In genomic region chr7:50924102-50925011, GRCm38 (mm10) we compare ENCODE assay signal across 23 mouse cellular contexts.
DNase-seq lines count a peak whose midpoint lies in the region; ATAC-seq lines count a peak whose summit lies in the region.
"Had no signal": no experiment of that assay in that cellular context is flagged by ENCODE, and none has a peak within 500 bp of the region (broad histone marks: within the 10 kb centered on the region; RNA-seq: fewer than 3 reads in every experiment).

No protein-coding gene starts in this region.

- no peaks in the 10 kb centered on the region for H3K36me3 ChIP-seq in neural tube, embryonic 12.5 days
- no peaks in the 10 kb centered on the region for H3K36me3 ChIP-seq in neural tube, embryonic 15.5 days
- H3K36me3 ChIP-seq in hindbrain, embryonic 16.5 days (ENCODE audit: control insufficient read depth, insufficient read depth, low read length) = no peaks in the 10 kb centered on the region
- no peaks in the 10 kb centered on the region for H3K36me3 ChIP-seq in liver, embryonic 12.5 days
- H3K36me3 ChIP-seq: heart, embryonic 15.5 days; kidney, embryonic 15.5 days; limb, embryonic 10.5 days had no signal

- ATAC-seq in neural tube, embryonic 12.5 days (ENCODE audit: low FRiP score, low read depth) = peak; percentile 69
- ATAC-seq in neural tube, embryonic 15.5 days (ENCODE audit: low FRiP score) = no peak
- peak; percentile 56; the same call in 1 of the 2 replicates for ATAC-seq in hindbrain, embryonic 16.5 days
- ATAC-seq in liver, embryonic 12.5 days = no peak
- ATAC-seq: activated CD4-positive, CD25-positive, alpha-beta regulatory T cell, adult 4 months; intestine, postnatal 0 days; Patski had no signal

- H3K4me1 ChIP-seq in neural tube, embryonic 12.5 days = peaks cover 11% of the 10 kb centered on the region; the same call in 1 of the 2 replicates
- H3K4me1 ChIP-seq in neural tube, embryonic 15.5 days = peaks cover 5% of the 10 kb centered on the region; the same call in 1 of the 2 replicates
- peaks cover 5% of the 10 kb centered on the region for H3K4me1 ChIP-seq in hindbrain, embryonic 16.5 days (ENCODE audit: control insufficient read depth, insufficient read depth, low read depth, low read length)
- H3K4me1 ChIP-seq in liver, embryonic 12.5 days = no peaks in the 10 kb centered on the region
- H3K4me1 ChIP-seq: heart, embryonic 15.5 days; kidney, embryonic 15.5 days; limb, embryonic 10.5 days had no signal

- no peaks in the 10 kb centered on the region for H3K27me3 ChIP-seq in neural tube, embryonic 12.5 days (replicated peaks)
- no peaks in the 10 kb centered on the region for H3K27me3 ChIP-seq in neural tube, embryonic 15.5 days (replicated peaks)
- H3K27me3 ChIP-seq in hindbrain, embryonic 16.5 days (replicated peaks; ENCODE audit: control insufficient read depth, insufficient read depth, low read length) = no peaks in the 10 kb centered on the region
- H3K27me3 ChIP-seq in liver, embryonic 12.5 days (replicated peaks) = no peaks in the 10 kb centered on the region
- H3K27me3 ChIP-seq: heart, embryonic 15.5 days; kidney, embryonic 15.5 days; Patski had no signal

- H3K4me2 ChIP-seq in neural tube, embryonic 12.5 days (replicated peaks) = no peak overlapping the region
- no peak overlapping the region for H3K4me2 ChIP-seq in neural tube, embryonic 15.5 days
- no peak overlapping the region for H3K4me2 ChIP-seq in hindbrain, embryonic 16.5 days (ENCODE audit: low read length)
- no peak overlapping the region for H3K4me2 ChIP-seq in liver, embryonic 12.5 days
- H3K4me2 ChIP-seq: heart, embryonic 15.5 days; kidney, embryonic 15.5 days had no signal

- H3K27ac ChIP-seq in neural tube, embryonic 12.5 days = no peak overlapping the region
- H3K27ac ChIP-seq in neural tube, embryonic 15.5 days (replicated peaks) = no peak overlapping the region
- no peak overlapping the region for H3K27ac ChIP-seq in hindbrain, embryonic 16.5 days (ENCODE audit: low read depth, low read length)
- H3K27ac ChIP-seq in liver, embryonic 12.5 days = no peak overlapping the region
- H3K27ac ChIP-seq: heart, embryonic 15.5 days; kidney, embryonic 15.5 days; left cerebral cortex, adult 2 months; limb, embryonic 10.5 days had no signal

- no peak overlapping the region for H3K9ac ChIP-seq in neural tube, embryonic 12.5 days
- H3K9ac ChIP-seq in neural tube, embryonic 15.5 days (replicated peaks) = no peak overlapping the region
- no peak overlapping the region for H3K9ac ChIP-seq in hindbrain, embryonic 16.5 days (ENCODE audit: low read depth, low read length)
- no peak overlapping the region for H3K9ac ChIP-seq in liver, embryonic 12.5 days
- H3K9ac ChIP-seq: heart, embryonic 15.5 days; kidney, embryonic 15.5 days had no signal

- WGBS in neural tube, embryonic 12.5 days = 23% methylated on average over 6 of the region's 6 CpGs
- 13% methylated on average over 6 of the region's 6 CpGs for WGBS in neural tube, embryonic 15.5 days
- WGBS in hindbrain, embryonic 16.5 days = 17% methylated on average over 6 of the region's 6 CpGs
- 44% methylated on average over 6 of the region's 6 CpGs for WGBS in liver, embryonic 12.5 days (ENCODE audit: insufficient replicate concordance)

- DNase-seq in embryo, embryonic 10.5 days (ENCODE audit: low spot score) = peak; percentile 8
- DNase-seq in embryo, embryonic 10 days (ENCODE audit: low spot score) = no peak
- DNase-seq in retina, postnatal 1 day = peak; percentile 59
- DNase-seq in right cerebral cortex, postnatal 10 days (ENCODE audit: low spot score in 2 of 2) = no peak
- DNase-seq: adrenal gland, postnatal 10 days; cerebellum, postnatal 14 days; gastrocnemius, postnatal 10 days; heart, postnatal 4 days; kidney, postnatal 4 days; layer of hippocampus, adult 9-11 months; lung, adult 18-20 months; right cerebral cortex, postnatal 4 days had no signal

- no peaks in the 10 kb centered on the region for H3K9me3 ChIP-seq in neural tube, embryonic 12.5 days
- no peaks in the 10 kb centered on the region for H3K9me3 ChIP-seq in neural tube, embryonic 15.5 days (replicated peaks)
- H3K9me3 ChIP-seq in hindbrain, embryonic 16.5 days (ENCODE audit: control insufficient read depth, low read length) = no peaks in the 10 kb centered on the region
- 0 out of 2 replicates have a peak, but pooled peaks cover 6% of the 10 kb centered on the region for H3K9me3 ChIP-seq in liver, embryonic 12.5 days (replicated peaks)
- H3K9me3 ChIP-seq: heart, embryonic 15.5 days; kidney, embryonic 15.5 days; limb, embryonic 10.5 days had no signal

- no peak overlapping the region for H3K4me3 ChIP-seq in neural tube, embryonic 12.5 days
- no peak overlapping the region for H3K4me3 ChIP-seq in neural tube, embryonic 15.5 days (replicated peaks)
- no peak overlapping the region for H3K4me3 ChIP-seq in hindbrain, embryonic 16.5 days (ENCODE audit: low read length)
- no peak overlapping the region for H3K4me3 ChIP-seq in liver, embryonic 12.5 days
- H3K4me3 ChIP-seq: heart, embryonic 15.5 days; kidney, embryonic 15.5 days; left cerebral cortex, adult 2 months; limb, embryonic 10.5 days had no signal

Comparison
In these comparisons a context has a peak if more than half of its experiments do, and no peak if none do; other contexts are left out.
1. DNase-seq: peak in embryo, embryonic 10.5 days (single experiment) and retina, postnatal 1 day (single experiment); none in embryo, embryonic 10 days (single experiment) and right cerebral cortex, postnatal 10 days (0 of 2).
2. ATAC-seq: peak in neural tube, embryonic 12.5 days (single experiment) and hindbrain, embryonic 16.5 days (single experiment); none in neural tube, embryonic 15.5 days (single experiment) and liver, embryonic 12.5 days (single experiment).